Mouse (Mus musculus) cortical plate, adult 2 months (tissue): ENCODE data around the gene Gigyf2. TPM values are rescaled to one million over a fixed set of nuclear protein-coding genes. Genes with fewer than 3 reads are reported as not detected.

Experiments
- H3K27ac ChIP-seq: fragments of 200-500 bp; 2 replicates; pipeline ENCODE4 v1.5.1; 2012; ENCODE audit warnings: low read length, control low read depth, inconsistent platforms; ENCODE audit not compliant: insufficient read depth
- H3K4me1 ChIP-seq: fragments of 200-500 bp; 2 replicates; pipeline ENCODE4 v1.6.1; 2011; ENCODE audit warnings: low read length; ENCODE audit not compliant: control insufficient read depth, insufficient read depth
- H3K4me3 ChIP-seq: fragments of 200-500 bp; 2 replicates; pipeline ENCODE4 v1.5.1; 2011; ENCODE audit warnings: mild to moderate bottlenecking, low read length, control low read depth; ENCODE audit not compliant: insufficient read depth
- CTCF ChIP-seq: fragments of 200-500 bp; IDR thresholded peaks from 2 replicates; pipeline ENCODE4 v1.5.1; 2011; ENCODE audit warnings: mild to moderate bottlenecking, control low read depth, low read length; ENCODE audit not compliant: insufficient read depth; ENCODE audit errors: extremely low read depth
- POLR2A ChIP-seq: fragments of 200-500 bp; IDR thresholded peaks from 2 replicates; pipeline ENCODE4 v1.6.1; 2011; ENCODE audit warnings: mild to moderate bottlenecking, low read length, control low read depth; ENCODE audit not compliant: insufficient read depth; ENCODE audit errors: extremely low read depth
- polyA plus RNA-seq: library from polyadenylated mRNA; depleted of rRNA; stranded (reverse); fragments of >200 nt; gene quantifications from 2 replicates; pipeline ENCODE4 v1.2.3, GENCODE M21; 2012; rRNA removed

Gigyf2 gene
- 54.3 and 55.8 TPM in 2 replicates for polyA plus RNA-seq

- Histone ChIP-seq H3K4me1 (peaks cover 2% of the 10 kb centered on the region; the same call in 1 of the 2 replicates), H3K4me3 (peak within 1 kb of the TSS; percentile 76), H3K27ac (0 out of 2 replicates have a peak within 1 kb of the TSS, but pooled peaks have one; percentile 33)
- peak; percentile 86; the same call in 1 of the 2 replicates for TF ChIP-seq POLR2A
- no peak for TF ChIP-seq CTCF
These were observed at the start of gene Gigyf2 for GRCm38 (mm10) chr1:87326742-87327163. Gene Gigyf2, plus strand, starts transcription at chr1:87326998.

- H3K27ac ChIP-seq = no peak overlapping the region
- no peak overlapping the region for H3K4me3 ChIP-seq
- no peak for TF ChIP-seq POLR2A
- TF ChIP-seq CTCF = no peak
- no peaks in the 10 kb centered on the region for H3K4me1 ChIP-seq
These were observed 46.5 kb upstream of the Gigyf2 start for GRCm38 (mm10) chr1:87280281-87280680.

GRCm38 (mm10) chr1:87281599-87282412, 45.0 kb upstream of the Gigyf2 start:
- H3K4me3 ChIP-seq = no peak overlapping the region
- TF ChIP-seq CTCF = no peak
- TF ChIP-seq POLR2A = no peak
- H3K4me1 ChIP-seq = no peaks in the 10 kb centered on the region
- H3K27ac ChIP-seq = no peak overlapping the region

DNA sequence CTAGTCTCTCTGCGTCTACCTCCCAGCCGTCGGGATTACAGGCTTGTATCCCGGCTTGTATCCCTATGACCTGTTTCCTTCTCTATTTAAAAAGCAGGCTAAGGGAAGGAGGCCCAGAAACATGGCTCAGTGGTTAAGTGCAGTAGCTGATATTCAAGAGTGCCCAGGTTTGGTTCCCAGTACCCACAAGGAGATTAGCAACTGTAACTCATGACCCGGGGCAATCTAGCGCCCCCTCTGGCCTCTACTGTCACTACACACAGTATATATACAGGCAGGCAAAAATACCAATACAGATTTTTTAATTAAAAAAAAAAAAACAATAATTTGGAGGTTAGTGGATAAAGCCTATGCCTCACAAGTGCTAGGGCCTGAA, 44.4 kb upstream of the Gigyf2 start:
- TF ChIP-seq POLR2A (no peak), CTCF (no peak)
- H3K4me3 ChIP-seq = no peak overlapping the region
- H3K27ac ChIP-seq = no peak overlapping the region
- H3K4me1 ChIP-seq = no peaks in the 10 kb centered on the region

- H3K4me3 ChIP-seq = no peak overlapping the region
- H3K4me1 ChIP-seq = no peaks in the 10 kb centered on the region
- H3K27ac ChIP-seq = no peak overlapping the region
- no peak for TF ChIP-seq POLR2A
- TF ChIP-seq CTCF = no peak
These were observed 43.3 kb upstream of the Gigyf2 start for GRCm38 (mm10) chr1:87283410-87283960.

DNA sequence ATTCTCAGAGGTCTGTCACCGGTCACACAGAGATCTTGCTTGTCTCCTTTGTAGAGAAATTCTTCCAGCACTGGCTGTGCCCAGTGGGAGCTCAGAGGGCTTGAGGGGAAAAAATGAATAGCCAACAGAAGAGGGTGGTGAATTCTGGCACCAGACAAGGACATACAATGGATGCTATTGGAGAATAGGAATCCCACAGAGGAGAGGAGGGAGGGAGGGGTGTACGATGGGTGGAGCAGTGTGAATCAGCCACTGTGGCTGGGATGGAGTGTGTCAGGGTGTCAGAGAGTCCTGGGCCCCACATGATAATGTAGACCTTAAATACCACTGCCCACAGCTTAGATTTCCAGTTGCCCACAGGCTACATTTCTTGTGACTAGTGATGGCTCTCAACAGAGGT, 39.7 kb upstream of the Gigyf2 start:
- no peak overlapping the region for H3K4me3 ChIP-seq
- TF ChIP-seq POLR2A = no peak
- TF ChIP-seq CTCF = no peak
- H3K4me1 ChIP-seq = no peaks in the 10 kb centered on the region
- H3K27ac ChIP-seq = peak overlapping the region; percentile 79; the same call in 1 of the 2 replicates

DNA sequence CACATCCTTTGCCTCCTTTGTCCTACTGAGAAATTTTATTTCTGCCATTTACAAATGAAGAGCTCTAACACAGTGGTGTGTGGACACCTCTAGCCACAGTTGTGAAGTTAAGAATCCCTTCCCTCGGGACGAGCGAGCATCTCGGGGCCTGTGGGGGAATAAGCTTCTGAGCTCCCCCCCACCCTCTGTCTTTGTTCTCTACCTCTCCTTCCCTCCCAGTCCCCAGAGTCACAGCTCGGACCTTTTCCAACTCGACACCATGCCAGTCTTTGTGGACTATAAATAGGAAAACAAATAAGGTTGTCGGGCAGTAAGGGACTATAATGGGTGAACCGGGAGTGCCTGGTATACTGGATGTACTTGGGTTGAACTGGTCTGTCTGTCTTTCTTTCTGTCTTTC, 35.4 kb upstream of the Gigyf2 start:
- no peak overlapping the region for H3K4me3 ChIP-seq
- H3K4me1 ChIP-seq = no peaks in the 10 kb centered on the region
- no peak overlapping the region for H3K27ac ChIP-seq
- TF ChIP-seq POLR2A = no peak
- TF ChIP-seq CTCF = no peak

DNA sequence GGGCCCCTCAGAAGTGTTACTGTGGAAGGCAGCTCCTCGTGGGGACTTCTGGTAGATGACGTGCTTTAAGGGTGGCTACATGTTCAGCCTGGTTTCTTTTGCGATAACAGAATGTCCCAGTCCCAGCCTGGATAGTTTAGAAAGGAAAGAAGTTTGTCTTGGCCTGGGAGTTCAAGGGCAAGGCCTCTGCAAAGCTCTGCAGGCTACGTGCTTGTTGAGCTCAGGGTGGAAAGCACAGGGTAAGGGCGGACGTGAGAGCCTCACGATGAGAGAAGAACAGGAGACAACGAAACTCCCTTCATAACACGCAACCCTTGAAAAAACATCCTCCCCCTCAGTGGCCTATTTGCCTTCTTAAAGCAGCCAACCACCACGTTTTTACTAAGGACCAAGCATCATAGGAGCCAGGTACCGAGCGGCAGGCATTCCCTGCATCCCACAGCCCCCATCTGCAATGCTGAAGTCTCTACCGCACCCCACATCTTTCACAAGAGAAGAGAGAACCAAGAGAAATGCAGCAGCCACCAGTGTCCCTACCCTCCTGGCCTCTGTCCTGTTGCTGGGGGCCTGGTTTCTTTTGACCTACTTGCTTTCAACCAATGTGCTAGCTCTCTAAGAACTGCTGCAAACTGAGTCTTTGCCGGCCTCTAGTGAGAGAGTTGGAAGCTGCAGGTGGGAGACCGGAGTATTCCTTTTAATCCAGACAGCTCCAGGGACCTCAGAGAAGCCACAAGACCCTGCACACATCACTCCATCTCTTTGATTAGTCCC, 34.2 kb upstream of the Gigyf2 start:
- no peaks in the 10 kb centered on the region for H3K4me1 ChIP-seq
- no peak overlapping the region for H3K27ac ChIP-seq
- H3K4me3 ChIP-seq = no peak overlapping the region
- TF ChIP-seq POLR2A = no peak
- peak; percentile 77 for TF ChIP-seq CTCF

DNA sequence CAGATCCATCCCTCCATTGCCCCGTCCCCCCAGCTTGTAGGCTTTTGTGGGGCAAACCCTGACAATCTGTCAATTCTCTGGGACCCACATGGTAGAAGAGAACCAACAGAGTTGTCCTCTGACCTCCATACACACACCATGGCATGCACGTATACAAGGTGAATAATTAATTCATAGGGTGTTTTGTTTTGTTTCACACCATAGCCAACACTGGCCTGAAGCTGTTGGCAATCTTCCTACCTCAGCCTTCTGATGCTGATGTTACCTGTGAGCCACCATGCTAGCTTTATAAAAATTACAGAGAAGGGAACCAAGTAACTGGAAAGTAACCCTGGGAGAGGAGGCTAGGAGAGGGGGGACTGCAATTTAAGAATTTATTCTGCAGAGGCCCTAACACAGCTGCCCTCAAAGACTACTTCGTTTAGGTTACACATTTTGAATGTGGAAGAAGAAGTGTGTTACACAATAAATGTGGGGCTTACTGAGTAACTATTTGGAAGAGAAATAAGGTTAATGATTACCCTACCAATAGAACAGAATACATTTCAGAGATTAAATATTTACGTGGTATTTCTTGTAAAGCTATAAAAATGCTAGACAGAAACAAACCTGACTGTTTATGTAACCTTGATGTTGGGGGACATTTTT, 32.6 kb upstream of the Gigyf2 start:
- Histone ChIP-seq H3K4me1 (no peaks in the 10 kb centered on the region), H3K4me3 (no peak overlapping the region), H3K27ac (no peak overlapping the region)
- TF ChIP-seq POLR2A = no peak
- no peak for TF ChIP-seq CTCF

- TF ChIP-seq CTCF = no peak
- TF ChIP-seq POLR2A = no peak
- no peak overlapping the region for H3K27ac ChIP-seq
- H3K4me3 ChIP-seq = no peak overlapping the region
- no peaks in the 10 kb centered on the region for H3K4me1 ChIP-seq
These were observed 31.8 kb upstream of the Gigyf2 start for GRCm38 (mm10) chr1:87294951-87295350.
